Mouse (Mus musculus): ENCODE measurements around the gene Pgd.

Gene Pgd

DNA sequence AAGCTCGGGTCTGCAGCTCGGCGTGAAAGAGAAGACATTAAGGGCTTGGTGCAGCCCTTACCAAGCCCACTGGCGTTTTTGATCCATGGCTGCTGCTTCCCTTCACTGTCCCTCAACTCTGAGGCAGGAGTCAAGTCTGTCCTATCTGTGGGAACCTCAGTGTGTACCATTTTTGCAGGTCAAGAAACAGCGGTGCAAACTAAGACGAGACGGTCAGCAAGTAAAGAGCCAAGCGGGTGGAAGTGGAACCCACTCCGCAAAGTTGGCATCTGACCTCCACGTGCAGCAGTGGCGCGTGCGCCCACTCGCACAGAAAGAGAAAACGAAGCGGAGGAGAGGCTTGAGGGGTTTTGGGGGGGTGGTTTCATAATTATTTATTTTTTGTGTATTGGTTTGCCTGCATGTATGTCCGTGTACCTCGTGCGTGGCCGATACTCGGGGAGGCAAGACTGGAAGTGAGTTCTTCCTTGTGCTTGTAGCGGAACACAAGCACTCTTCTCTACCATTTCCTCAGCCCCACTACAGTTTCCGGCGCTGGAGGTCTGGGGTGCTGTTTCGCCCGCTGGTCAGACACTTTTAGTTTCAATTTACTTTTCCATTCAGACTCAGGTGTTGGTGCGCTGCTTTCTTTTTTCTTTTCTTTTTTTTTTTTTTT lies 513 bp upstream of the Pgd start:
- DNase-seq, result peak in 1 of 2 experiments; percentile 29

DNA sequence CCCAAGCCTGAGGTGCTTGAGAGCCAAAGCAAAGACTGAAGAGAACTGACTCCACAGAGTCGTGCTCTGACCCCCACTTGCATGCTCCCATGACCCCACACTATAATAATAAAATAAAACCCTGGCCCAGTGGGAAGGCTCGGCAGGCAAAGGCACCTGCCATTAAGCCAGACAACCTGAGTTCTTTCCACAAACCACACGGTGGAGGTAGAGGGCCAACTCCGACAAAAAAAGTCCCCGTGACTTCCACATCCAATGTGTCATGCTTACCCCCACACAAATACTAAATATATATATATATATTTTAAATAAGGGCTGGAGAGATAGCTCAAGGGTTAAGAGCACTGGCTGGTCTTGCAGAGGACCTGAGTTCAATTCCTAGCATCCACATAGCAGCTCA lies 2.4 kb downstream of the Pgd start:
- DNase-seq, result no peak

DNA sequence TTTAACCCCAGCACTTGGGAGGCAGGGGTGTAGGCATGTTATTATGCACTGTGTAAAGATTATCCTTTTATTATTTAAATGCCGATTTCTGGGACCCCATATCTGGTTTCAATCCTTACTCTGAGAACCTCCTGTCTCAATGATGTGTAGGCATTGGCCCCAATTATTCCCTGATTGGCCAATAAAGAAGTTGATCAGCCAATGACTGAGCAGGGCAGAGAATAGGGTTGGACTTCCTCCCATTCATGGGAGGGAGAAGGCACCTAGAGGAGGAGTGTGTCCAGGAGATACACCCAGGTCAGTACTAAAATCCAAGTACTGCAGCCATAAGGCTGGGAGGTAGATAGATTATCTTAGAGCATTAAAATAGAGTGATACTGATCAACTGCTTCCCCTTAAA lies 3.4 kb downstream of the Pgd start:
- no peak for DNase-seq

DNA sequence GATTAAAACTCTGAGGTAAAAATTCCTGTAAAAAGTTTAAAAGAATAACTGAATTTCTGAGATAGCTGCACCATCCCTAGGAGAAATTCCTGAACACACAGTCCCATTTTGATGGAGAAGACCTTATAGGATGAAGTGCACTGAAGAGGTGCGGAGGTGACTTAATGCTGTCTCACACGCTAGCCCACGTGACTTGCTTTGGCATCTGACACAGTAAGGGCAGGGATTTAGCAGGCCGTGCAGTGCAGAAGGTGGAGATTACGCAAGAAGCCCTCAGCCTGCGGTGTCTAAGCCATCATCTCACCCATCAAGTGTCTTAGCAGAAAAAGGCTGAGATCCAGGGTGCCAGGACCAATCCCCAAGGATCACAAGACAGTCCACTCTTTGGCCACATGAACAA lies 5.4 kb downstream of the Pgd start:
- no peak for DNase-seq

DNA sequence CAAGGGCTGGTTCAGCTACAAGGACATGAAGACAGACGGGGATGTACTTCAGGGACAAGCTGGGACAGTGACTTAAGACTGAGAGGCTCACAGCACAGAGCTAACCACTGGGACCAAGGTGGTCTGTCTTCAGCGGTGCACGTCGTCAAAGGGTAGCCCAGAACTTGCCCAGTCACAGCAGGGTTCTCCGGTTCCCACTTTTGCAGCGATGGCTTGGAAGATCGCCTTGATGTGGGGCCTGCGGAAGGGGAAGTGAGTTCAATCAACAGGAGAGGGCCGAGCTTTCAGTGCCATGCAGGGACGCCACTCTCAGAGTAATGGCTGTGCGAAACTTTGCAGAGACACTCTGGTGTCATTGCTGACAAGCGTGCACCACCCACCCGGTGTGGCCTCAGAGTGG lies 6.7 kb downstream of the Pgd start:
- DNase-seq, result no peak

DNA sequence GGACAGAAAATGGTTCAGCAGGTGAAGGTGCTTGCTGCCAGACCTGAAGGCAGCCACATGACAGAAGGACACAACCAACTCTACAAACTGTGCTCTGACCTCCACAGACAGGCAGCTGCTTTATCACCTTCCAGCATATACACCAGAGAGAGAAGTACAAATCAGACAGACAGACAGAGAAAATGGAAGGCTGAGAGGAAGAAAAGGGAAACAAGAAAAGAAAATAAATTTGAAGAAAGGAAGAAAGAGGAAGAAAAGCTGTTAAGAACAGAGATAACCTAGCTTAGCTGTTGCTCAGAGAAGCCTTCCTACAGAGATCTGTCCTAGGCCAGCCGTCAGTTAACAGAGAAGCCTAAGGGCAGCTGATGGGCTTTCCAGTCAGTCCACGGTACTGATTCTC lies 7.4 kb downstream of the Pgd start:
- no peak for DNase-seq

DNA sequence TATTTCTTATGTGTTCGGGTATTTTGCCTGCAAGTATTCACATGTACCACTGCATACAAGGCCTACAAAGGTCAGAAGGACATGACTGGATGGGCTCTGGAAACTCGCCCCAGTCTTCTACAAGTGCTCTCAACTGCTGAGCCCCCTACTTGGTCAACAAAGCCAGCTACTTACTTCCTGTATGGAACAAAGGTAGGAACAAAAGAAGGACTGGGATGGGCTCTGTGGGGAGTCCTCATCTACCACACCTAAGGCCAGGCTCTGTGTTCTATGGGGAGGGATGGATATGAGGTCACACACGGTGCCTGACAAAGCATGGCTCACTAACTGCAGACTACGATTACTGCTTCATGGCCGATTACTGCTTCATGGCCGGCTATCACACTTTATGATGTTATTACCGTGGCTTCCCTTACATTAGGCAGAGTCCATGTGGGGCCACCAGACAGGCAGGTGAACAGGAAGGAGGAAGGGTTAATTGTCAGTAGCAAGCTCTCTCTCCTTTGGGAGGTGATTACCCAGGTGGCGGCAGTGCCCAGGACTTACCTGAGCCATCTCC lies 9.1 kb downstream of the Pgd start:
- DNase-seq, result no peak

DNA sequence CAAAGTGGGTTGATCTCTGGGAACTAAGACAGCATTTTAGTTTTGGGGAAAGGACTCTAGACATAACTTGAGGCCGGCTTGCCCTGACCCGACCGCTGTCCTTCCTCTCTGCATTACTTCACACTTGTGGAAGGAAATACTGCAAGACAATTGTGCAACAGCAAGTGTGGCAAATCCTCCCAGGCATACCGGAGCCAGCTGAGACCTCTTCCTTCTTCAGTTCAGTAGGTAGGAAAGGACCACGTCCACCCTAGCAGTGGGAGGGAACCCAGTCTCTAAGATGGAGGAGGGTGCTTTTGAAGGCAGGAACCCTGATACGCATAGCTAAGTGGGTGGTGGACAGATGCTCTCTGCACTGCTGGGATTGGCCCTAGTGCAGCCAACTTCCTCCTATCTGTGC lies 10.9 kb downstream of the Pgd start:
- DNase-seq, result no peak

DNA sequence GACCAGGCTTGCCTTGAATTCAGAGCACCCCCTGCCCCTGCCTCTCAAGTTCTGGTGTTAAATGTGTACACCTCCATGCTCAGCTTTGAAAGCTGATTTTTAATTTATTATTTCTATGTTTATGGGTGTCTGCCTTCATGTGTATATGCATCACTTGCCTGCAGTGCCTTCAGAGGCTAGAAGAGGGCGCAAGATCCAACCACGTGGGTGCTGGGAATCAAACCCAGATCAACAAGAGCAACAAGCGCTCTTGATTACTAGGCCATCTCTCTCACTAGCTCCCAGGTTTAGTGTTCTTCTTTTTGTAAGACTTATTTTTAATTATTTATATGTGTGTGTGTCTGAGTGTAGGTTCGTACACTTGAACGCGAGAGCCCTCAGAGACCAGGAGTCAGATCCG lies 11.7 kb downstream of the Pgd start:
- no peak for DNase-seq

DNA sequence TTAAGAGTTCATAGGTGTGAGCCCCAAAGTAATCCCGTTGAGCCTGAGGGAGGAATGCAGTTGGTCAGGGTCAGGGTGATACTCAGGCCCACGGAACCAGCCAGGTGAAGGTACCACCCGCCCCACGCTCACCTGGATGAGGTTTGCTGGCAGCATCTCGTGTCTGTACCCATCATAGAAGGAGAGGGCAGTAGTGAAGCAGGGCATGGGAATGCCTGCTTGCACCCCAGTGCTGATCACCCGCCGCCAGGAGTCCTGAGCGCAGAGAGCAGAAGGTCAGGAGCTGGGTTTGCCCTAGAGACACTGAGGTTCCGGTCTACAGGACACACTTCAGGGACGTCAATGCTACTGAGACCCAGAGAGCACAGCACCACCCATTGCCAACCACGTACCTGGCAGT lies 15.8 kb downstream of the Pgd start:
- no peak for DNase-seq

DNA sequence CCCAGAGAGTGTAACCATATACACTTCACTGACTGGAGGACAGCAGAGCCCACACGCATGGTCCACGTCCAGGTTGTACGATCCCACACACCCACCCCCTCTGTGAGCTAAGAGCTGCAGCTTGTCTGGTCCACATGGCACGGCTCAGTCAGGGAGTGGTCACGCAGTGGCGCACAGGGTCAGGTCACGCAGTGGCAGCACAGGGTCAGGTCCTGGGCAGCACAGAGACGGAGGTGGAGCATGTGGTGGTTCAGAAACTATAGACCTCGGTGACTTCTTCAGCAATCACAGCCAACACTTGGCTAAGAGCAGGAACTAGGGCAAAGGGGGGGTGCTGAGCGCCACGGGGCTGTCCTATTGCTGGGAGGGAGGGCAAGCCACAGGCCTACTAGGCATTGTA lies 16.3 kb downstream of the Pgd start:
- no peak for DNase-seq

DNA sequence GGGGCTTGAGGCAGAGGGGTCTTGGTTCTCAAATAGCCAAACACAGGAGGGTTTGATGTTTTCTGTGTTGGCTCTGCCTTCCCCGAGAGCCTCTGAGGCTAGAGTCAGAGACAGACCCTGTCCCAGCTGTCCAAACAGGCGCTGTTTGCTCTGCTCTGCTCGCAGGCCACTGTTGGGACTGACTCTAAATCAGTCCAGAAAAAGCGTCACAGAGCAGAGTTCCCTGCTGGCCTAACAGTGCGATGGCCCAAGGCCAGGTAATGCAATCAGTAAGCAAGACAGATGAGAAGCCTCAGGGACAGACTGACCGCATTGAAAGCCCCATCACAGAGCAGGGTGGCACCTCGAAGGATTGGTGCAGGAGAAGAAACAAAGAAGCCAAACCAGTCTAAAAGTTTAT lies 17.0 kb downstream of the Pgd start:
- no peak for DNase-seq

DNA sequence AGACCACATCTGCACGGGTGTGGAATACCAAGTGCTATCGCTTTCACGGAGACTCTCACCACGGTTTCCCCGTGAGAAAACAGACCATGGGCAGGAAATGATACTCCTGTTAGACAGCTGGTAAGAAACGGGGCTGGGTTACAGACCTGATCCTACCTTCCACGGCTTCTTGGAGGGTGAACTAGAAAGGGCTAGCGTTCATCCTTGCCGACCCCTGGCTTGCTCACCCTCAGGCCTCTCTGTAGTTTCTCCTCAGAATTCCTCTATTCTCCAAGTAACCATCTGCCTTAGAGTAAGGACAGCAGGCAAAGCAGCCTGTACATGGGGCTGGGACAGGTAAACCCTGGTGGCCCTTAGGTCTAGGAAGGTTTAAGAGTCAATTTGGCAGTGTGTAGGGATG lies 17.4 kb downstream of the Pgd start:
- DNase-seq, result no peak

DNA sequence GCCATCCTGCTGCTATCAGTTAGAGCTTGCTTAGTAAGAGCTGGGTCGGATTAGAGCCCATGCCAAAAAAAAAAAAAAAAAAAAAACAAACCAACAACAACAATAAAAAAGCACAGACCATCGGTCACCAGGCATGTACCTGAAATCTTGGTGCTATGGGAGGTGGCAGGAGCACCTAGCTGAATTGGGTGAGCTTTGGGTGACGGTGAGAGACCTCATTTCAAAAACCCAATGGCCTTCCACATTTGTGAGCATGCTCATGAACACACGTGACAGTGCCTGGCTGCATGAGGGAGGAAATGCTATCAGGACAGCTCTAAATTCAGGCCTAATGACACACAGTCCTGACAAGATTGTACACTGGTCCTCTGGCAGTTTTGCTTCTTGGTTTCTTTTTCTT lies 18.5 kb downstream of the Pgd start:
- no peak for DNase-seq

DNA sequence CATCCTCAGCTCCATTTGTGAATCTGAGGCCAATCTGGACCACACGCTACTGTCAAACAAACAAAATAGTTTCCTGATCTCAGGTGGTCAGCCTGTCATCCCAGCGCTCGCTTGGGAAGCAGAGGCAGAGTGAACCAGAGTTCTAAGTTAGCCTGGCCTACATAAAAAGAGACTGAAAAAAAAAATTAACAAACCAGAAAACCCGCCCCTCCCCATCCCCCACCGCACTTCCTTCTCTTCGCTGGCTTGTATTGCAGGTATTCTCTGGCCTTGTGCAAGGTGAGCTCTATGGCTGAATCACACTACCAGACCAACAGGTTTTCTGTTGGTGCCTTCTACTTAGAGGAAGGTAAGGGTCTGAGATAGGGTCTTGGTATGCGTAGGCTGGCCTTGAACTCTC lies 19.0 kb downstream of the Pgd start:
- no peak for DNase-seq

DNA sequence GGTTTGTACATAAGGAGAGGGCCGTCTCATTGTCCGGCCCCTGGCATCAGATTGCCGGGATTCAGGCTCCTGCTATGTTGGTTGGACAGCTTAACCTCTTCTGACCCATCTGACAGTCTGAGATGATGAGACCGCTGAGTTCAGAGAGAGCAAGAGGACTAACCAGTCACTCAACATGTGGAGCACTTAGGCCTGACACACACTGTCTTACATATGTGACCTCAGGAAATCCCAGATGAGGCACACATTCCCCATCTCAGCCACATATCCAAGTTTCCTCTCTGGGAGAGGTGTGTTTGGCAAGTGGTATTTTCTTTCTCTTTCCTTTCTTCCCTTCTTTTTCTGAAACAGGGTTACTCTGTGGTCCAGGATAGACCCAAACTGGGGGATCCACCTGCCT lies 21.4 kb downstream of the Pgd start:
- no peak for DNase-seq

DNA sequence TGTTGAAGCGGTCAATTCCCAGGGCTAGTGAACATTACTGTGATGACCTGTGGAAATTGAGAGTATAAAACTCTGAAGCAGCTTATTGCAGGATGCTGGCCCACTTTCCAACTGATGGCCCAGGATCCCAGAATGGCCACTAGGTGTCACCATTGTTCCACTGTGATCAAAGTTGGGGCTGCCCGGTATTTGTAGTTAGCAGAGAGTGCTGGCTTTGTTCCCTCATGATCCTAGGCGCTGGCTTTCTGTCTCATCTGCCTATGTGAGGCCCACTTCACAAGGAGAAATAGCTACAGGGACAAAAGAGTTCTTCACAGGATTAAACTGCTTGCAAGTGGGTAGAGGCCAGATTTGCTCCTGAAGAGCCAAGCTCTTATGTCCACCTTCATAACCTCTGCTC lies 22.1 kb downstream of the Pgd start:
- DNase-seq, result peak; percentile 81 to 87

DNA sequence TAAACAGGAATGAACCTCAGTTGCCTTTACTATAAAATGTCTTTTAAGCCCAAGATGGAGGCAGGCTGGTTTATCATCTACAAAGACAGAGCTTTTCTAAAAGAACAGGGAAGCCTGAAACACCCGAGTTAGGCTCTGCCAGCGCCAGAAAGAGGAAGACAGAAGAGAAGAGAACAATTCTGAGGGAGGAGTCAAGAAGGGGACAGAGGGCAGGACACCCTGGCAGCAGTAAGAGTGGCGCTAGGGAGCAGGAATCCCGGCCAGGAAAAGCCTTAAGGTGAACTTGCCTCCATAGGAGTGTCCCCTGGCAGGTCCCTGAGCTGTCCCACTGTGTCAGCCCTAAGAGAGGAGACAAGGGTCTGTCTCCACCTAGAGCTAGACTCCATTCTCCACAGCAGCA lies 23.0 kb downstream of the Pgd start:
- DNase-seq, result no peak

DNA sequence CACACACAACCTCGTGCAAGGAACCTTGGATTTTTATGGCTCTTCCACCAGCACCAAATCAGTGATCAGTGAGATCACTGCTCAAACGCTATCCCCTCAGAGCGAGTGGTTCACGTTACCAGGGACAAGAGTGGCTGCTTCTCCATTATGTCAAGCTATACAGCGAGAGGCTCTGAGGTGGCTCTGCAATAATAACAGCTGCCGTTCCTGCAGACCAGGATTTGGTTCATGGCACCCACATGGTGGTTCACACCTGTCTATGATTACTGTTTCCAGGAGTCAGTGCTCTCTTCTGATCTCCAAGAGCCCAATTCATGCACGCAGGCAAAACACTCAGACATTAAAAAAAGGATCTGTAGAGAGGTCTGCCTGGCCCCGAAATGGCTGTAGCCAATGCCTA lies 28.1 kb downstream of the Pgd start:
- no peak for DNase-seq

DNA sequence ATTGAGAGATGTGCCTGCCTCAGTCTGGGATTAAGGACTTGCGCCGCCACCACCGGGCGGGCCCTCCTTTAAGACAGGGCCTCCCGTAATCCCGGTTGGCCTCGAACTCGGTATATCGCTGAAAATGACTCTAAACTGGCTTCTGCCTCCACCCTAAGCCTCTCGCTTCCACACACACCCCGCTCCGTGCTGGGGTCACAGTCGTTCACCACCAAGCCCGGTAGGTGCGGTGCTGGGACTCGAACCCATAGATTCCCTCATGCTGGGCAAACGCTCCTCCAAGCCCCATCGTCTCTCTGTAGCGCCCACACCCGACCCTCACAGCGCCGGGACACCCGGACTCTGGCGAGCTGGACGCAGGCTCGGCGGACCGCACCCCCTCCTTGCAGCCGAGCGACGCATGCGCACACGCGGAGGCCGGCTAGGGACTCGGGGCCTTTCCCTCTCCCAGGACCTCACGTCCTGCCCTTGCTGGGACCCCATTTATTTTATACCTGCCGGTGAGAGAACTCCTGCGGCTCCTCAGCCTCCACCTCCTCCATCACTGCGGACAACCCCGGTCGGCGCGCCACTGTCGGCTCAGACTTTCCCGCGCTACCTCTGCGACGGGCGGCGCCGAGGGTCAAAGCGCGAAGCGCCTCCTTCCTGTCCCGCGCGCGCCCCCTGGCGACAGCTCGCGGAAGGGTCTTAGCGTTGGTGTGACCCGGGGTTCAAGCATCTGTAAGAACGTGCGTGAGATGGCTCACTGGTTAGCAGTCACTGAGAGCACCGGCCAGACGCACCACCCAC lies 29.4 kb downstream of the Pgd start, which contains the start of gene Cenps:
TSS of gene Cenps (minus strand) at position 648 of the 789 bp plus-strand sequence.
- DNase-seq, result peak; percentile 95 to 97

DNA sequence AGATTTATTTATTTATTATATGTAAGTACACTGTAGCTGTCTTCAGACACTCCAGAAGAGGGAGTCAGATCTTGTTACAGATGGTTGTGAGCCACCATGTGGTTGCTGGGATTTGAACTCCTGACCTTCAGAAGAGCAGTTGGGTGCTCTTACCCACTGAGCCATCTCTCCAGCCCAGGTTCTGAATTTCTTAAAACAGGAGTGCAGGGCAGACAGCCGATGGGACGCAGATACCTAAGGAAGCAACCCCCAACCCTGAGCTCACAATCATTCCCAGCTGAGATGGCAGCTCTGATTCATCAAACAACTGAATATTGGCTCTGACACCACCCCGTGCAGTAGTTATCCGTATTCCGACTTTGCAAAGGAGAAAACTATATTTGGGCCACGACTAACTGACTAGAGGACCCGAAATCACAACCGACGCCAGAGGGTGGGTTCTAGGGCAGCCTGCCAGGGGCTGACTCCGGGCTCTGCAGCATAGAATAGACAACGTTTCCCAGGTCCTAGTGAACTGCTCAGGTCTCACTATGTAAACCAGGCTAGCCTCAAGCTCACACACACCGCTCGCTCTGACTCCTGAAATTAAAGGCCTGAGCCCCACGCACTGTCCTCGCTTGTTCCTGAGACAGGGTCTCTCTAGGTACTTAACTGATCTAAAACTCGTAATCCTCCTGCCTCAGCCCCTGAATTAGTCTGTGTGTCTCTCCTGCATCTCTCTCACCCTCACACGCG lies 30.3 kb downstream of the Pgd start:
- DNase-seq, result peak in 1 of 2 experiments; percentile 39

DNA sequence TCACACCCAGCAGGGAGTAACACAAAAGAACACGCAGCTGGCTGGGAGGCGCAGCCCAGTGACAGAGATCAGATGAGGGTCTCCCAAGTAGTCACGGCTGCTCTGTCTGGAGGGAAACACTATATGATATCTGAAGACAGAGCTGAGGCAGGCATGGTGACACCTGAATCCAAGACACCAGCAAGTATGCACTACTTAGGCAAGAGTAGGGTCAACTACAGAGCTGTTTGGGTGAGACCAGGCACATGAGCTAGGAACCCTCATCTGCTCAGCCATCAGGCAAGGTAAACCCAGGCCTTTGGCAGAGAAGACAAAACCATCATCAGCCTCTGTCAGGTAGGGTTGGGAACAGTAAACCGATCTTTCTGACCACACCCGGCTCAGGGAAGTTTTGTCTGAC lies 33.2 kb downstream of the Pgd start:
- no peak for DNase-seq

DNA sequence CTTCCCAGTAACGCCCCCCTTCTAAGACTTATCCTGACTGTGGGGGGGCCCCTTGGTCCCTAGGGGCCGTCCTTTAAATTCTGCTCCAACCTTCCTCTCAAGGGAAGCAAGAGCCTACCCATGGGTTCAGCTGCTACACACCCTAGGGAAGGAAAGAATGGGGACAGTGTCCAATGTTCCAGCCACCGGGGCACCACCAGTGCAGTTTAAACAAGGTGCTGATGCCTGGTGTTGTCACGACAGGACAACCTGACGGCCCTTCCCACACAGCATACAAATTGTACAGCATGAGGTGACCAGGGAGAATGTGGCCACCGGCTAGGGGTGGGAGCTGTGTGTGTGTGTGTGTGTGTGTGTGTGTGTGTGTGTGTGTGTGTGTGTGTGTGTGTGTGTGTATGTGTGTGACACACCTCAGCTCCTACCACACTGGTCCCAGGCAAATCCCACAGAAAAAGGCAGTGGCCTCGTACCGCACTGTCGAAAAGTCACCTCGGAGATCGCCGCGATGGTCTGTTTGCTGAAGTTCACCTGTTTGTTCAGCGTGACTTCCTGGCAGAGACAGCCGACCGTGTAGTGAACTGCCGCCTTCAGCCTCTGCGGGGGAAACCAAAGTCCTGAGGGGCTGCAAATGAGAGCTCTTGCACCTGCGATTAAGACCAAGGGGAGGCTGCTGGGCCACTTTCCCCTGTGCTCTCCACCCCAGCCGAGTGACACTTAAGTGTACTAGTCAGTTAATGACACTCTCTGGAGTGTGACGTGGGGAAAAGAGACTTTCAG lies 34.6 kb downstream of the Pgd start:
- no peak for DNase-seq

Measured in cerebellum, postnatal 25 days (tissue).